Mouse (Mus musculus) retina, postnatal 1 day (tissue): ENCODE data around the gene Gdf7.

Source experiments
- DNase-seq: peaks from one replicate; pipeline ENCODE4 v3.0.0-alpha.2; 2012

The Gdf7 gene

GRCm38 (mm10) chr12:8301841-8302431, at the start of gene Gdf7:
Gdf7 (minus strand) TSS chr12:8301954.
- DNase-seq: peak; percentile 53

GRCm38 (mm10) chr12:8351025-8351903, 49.5 kb upstream of the Gdf7 start:
- DNase-seq: no peak

DNA sequence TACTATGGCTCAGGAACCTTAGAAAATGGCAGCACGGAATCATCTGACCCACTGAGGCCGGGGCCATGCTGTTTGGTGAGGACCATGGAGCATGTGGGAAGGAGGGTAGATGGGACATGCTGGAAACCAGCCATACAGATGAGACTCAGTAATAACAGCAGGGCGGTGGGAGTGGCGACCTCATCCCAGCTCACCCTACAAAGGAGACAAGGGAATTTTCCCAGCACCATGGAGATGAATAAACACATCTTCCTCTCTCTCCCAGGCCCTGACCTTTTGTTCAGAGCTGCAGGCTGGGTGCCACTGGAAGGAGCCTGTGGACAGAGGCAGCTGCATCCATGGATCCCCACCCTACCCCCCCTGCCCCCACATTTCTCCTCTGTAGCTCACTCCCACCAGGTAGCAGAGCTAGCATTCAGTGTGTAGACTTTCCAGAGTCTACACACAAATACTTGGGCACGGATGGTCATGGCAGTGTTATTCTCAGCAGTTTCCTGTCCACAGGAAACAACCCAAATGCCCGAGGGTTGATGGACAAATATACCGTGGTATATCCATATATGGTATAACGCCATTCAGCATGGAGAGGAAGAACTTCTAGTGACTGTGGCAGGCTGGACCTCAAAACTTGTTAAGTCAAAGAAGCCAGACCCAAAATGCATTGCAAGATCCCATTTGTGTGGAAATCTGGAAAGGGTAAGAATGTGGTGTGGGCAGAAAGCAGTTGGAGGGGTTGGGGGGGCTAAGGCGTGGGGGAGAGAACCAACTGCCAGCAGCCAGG, 47.2 kb upstream of the Gdf7 start:
- DNase-seq: no peak

GRCm38 (mm10) chr12:8347746-8348462, 46.1 kb upstream of the Gdf7 start:
- no peak for DNase-seq

DNA sequence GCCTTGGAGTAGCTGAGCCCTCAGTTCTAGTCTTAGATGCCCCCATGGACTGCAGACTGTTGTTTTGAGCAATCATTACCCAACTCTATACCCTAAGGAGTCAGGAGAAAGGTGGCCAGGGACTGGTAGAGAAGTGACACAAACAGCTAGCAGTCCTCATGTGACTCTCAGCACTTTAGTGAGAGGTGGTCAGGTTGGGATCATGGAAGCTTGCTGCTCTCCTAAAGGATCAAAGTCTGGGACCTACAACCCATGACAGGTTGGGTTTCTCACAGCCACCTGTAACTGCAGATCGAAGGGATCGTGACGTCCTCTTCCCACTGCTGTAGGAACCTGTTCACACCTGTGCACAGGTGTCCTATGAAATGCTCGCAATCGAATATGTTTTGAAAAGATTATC, 43.8 kb upstream of the Gdf7 start:
- DNase-seq: no peak

- DNase-seq: no peak
Measured at GRCm38 (mm10) chr12:8344897-8345296, 43.1 kb upstream of the Gdf7 start.

- no peak for DNase-seq
Measured at GRCm38 (mm10) chr12:8343381-8343780, 41.6 kb upstream of the Gdf7 start.

- DNase-seq: no peak
Measured at GRCm38 (mm10) chr12:8341008-8341407, 39.3 kb upstream of the Gdf7 start.

GRCm38 (mm10) chr12:8339591-8340319, 38.0 kb upstream of the Gdf7 start:
- DNase-seq: peak; percentile 38

- DNase-seq: no peak
Measured at GRCm38 (mm10) chr12:8338918-8339317, 37.2 kb upstream of the Gdf7 start.

GRCm38 (mm10) chr12:8338491-8338890, 36.7 kb upstream of the Gdf7 start:
- DNase-seq: no peak

GRCm38 (mm10) chr12:8337286-8338060, 35.7 kb upstream of the Gdf7 start:
- DNase-seq: no peak

DNA sequence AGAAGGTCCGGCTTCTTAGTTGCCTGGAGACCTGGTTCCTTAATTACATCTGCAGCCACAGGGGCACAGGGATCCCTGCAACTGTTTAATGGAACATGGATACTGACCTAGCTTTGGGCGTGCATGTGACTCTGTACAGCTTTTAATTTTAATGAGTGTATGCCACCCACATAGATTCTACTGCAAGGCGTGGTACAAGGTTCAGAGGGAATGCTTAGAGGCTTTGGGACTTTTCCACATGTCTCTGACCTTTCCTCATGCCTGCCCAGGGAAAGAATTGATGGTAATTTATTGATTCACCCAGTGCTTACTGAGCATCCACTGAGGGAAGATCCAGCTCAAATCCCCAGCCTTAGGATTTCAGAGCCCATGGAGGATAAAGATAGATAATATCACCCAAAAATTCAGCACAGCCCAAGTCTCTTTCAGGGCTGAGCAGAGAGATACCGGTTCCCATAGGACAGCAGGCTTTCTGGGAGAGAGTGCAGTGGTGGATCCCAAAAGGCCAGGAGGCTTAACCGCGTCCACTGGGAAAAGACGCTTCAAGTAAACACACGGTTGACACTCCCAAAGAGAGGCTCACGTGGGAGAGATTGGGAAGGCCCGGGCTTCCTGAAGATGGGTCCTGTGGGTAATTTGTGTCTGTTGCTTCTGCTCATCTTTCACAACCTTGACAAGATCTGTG, 35.0 kb upstream of the Gdf7 start:
- no peak for DNase-seq

GRCm38 (mm10) chr12:8335503-8335902, 33.7 kb upstream of the Gdf7 start:
- no peak for DNase-seq

- no peak for DNase-seq
Measured at GRCm38 (mm10) chr12:8334261-8334660, 32.5 kb upstream of the Gdf7 start.

GRCm38 (mm10) chr12:8333617-8334016, 31.9 kb upstream of the Gdf7 start:
- DNase-seq: no peak

- DNase-seq: no peak
Measured at GRCm38 (mm10) chr12:8332174-8332542, 30.4 kb upstream of the Gdf7 start.

- no peak for DNase-seq
Measured at GRCm38 (mm10) chr12:8331489-8332173, 29.9 kb upstream of the Gdf7 start.

GRCm38 (mm10) chr12:8329236-8329635, 27.5 kb upstream of the Gdf7 start:
- no peak for DNase-seq

DNA sequence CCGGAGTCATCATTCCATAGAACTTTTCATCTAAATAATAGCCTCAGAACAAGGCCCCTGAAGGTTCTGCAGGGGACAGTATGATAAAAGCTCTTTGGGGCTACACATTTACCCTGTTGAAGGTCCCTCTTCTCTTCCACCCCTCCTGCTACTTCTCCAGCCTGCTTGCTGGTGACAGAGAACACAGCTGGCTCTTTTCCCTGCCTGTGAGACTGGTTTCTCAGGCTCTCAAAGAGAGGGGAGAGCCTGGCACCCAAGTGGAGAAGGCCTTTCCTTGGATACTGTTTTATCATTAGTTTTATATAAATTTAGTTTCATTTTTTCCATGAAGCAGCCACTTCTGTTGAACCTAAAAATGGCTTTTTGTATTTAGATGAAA, 25.9 kb upstream of the Gdf7 start:
- DNase-seq: no peak
